Mouse (Mus musculus): ENCODE measurements around the gene Jpt1. TPM values are rescaled to one million over a fixed set of nuclear protein-coding genes. Genes with fewer than 3 reads are reported as not detected.
"Not testable (repeated sequence)": the region's sequence is repeated elsewhere in the genome, so short reads cannot be mapped to it uniquely, and the experiment has no call there.

The Jpt1 gene
- total RNA-seq, 2 experiments from 2014 or later, result 158 to 161 TPM

GRCm38 (mm10) chr11:115464851-115465250 lies 49.3 kb downstream of the Jpt1 start:
- no peak for TF ChIP-seq CTCF (IDR thresholded peaks at IDR 0.05)
- intact Hi-C loops (cut with DNase I), result no loop called here
- H3K4me3 ChIP-seq, result no peak overlapping the region
- no peak overlapping the region for H3K27ac ChIP-seq
- no peak for DNase-seq (ENCODE audit: extremely low spot score in 1 of 2, low spot score in 2 of 2)

- no peak for TF ChIP-seq CTCF (IDR thresholded peaks at IDR 0.05)
Observed at GRCm38 (mm10) chr11:115463397-115463796, 50.8 kb downstream of the Jpt1 start.

GRCm38 (mm10) chr11:115462243-115462891 lies 51.8 kb downstream of the Jpt1 start, which contains the start of gene Slc16a5:
Gene Slc16a5 (plus strand): TSS chr11:115462474.
- Histone ChIP-seq H3K27ac (no peak within 1 kb of the TSS), H3K4me3 (no peak within 1 kb of the TSS)
- intact Hi-C loops (cut with DNase I), result no loop called here
- no peak for TF ChIP-seq CTCF (IDR thresholded peaks at IDR 0.05)
- DNase-seq (ENCODE audit: extremely low spot score in 1 of 2, low spot score in 2 of 2), result no peak

More at GRCm38 (mm10) chr11:115463397-115463796, 50.8 kb downstream of the Jpt1 start:
- no peak overlapping the region for H3K4me3 ChIP-seq
- no peak overlapping the region for H3K27ac ChIP-seq
- DNase-seq (ENCODE audit: extremely low spot score in 1 of 2, low spot score in 2 of 2), result no peak
- intact Hi-C loops (cut with DNase I), result no loop called here

GRCm38 (mm10) chr11:115461846-115462242 lies 52.3 kb downstream of the Jpt1 start:
- TF ChIP-seq CTCF (IDR thresholded peaks at IDR 0.05), result no peak
- DNase-seq (ENCODE audit: extremely low spot score in 1 of 2, low spot score in 2 of 2), result no peak
- Histone ChIP-seq H3K4me3 (no peak overlapping the region), H3K27ac (no peak overlapping the region)
- intact Hi-C loops (cut with DNase I), result no loop called here

GRCm38 (mm10) chr11:115460976-115461375 lies 53.2 kb downstream of the Jpt1 start:
- Histone ChIP-seq H3K27ac (no peak overlapping the region), H3K4me3 (no peak overlapping the region)
- intact Hi-C loops (cut with DNase I), result no loop called here
- no peak for DNase-seq (ENCODE audit: extremely low spot score in 1 of 2, low spot score in 2 of 2)
- no peak; the same call in none of the 2 replicates for TF ChIP-seq CTCF (IDR thresholded peaks at IDR 0.05)

GRCm38 (mm10) chr11:115457405-115457804 lies 56.8 kb downstream of the Jpt1 start:
- H3K4me3 ChIP-seq, result no peak overlapping the region
- intact Hi-C loops (cut with DNase I), result no loop called here
- H3K27ac ChIP-seq, result no peak overlapping the region
- no peak for DNase-seq (ENCODE audit: extremely low spot score in 1 of 2, low spot score in 2 of 2)
- TF ChIP-seq CTCF (IDR thresholded peaks at IDR 0.05), result no peak

GRCm38 (mm10) chr11:115456182-115456581 lies 58.0 kb downstream of the Jpt1 start:
- DNase-seq (ENCODE audit: extremely low spot score in 1 of 2, low spot score in 2 of 2), result no peak
- Histone ChIP-seq H3K4me3 (no peak overlapping the region), H3K27ac (no peak overlapping the region)
- intact Hi-C loops (cut with DNase I), result no loop called here
- no peak for TF ChIP-seq CTCF (IDR thresholded peaks at IDR 0.05)

- intact Hi-C loops (cut with DNase I), result no loop called here
- TF ChIP-seq CTCF (IDR thresholded peaks at IDR 0.05), result no peak; the same call in 1 of the 2 replicates
- no peak overlapping the region for H3K4me3 ChIP-seq
- no peak overlapping the region for H3K27ac ChIP-seq
- DNase-seq (ENCODE audit: extremely low spot score in 1 of 2, low spot score in 2 of 2), result no peak
Observed at GRCm38 (mm10) chr11:115455619-115456018, 58.6 kb downstream of the Jpt1 start.

- intact Hi-C loops (cut with DNase I); H3K27ac ChIP-seq; H3K4me3 ChIP-seq; DNase-seq (ENCODE audit: extremely low spot score in 1 of 2, low spot score in 2 of 2): not testable (repeated sequence)
Observed at GRCm38 (mm10) chr11:115454822-115455221, 59.4 kb downstream of the Jpt1 start.

- no peak for DNase-seq (ENCODE audit: extremely low spot score in 1 of 2, low spot score in 2 of 2)
- no peak for TF ChIP-seq CTCF (IDR thresholded peaks at IDR 0.05)
- Histone ChIP-seq H3K4me3 (no peak overlapping the region), H3K27ac (no peak overlapping the region)
- intact Hi-C loops (cut with DNase I), result no loop called here
Observed at GRCm38 (mm10) chr11:115453306-115453705, 60.9 kb downstream of the Jpt1 start.

- H3K4me3 ChIP-seq, result no peak overlapping the region
- TF ChIP-seq CTCF (IDR thresholded peaks at IDR 0.05), result no peak
- DNase-seq (ENCODE audit: extremely low spot score in 1 of 2, low spot score in 2 of 2), result no peak
- intact Hi-C loops (cut with DNase I), result no loop called here
- no peak overlapping the region for H3K27ac ChIP-seq
Observed at GRCm38 (mm10) chr11:115452281-115452860, 61.8 kb downstream of the Jpt1 start.

- intact Hi-C loops (cut with DNase I), result no loop called here
- no peak for DNase-seq (ENCODE audit: extremely low spot score in 1 of 2, low spot score in 2 of 2)
- no peak for TF ChIP-seq CTCF (IDR thresholded peaks at IDR 0.05)
Observed at GRCm38 (mm10) chr11:115451781-115452241, 62.4 kb downstream of the Jpt1 start.

GRCm38 (mm10) chr11:115450176-115450575 lies 64.0 kb downstream of the Jpt1 start:
- intact Hi-C loops (cut with DNase I), result no loop called here
- Histone ChIP-seq H3K27ac (no peak overlapping the region), H3K4me3 (no peak overlapping the region)
- no peak for TF ChIP-seq CTCF (IDR thresholded peaks at IDR 0.05)
- no peak for DNase-seq (ENCODE audit: extremely low spot score in 1 of 2, low spot score in 2 of 2)

More at GRCm38 (mm10) chr11:115451781-115452241, 62.4 kb downstream of the Jpt1 start:
- Histone ChIP-seq H3K27ac (no peak overlapping the region), H3K4me3 (no peak overlapping the region)

Data from left cerebral cortex, adult 2 months (tissue).